Mouse (Mus musculus) neural tube, embryonic 13.5 days (tissue): ENCODE data around the gene Lcorl. TPM values are rescaled to one million over a fixed set of nuclear protein-coding genes. Genes with fewer than 3 reads are reported as not detected.

Experiments used
- ATAC-seq: fragments of 200-750 bp; cut with Nextera tagmentation; 2 replicates; pipeline ENCODE4 v1.8.0; 2017; ENCODE audit warnings: low read depth, mild to moderate bottlenecking, moderate TSS enrichment, moderate library complexity
- H3K27ac ChIP-seq: fragments of 300-500 bp; sonication (generic); replicated peaks from 2 replicates; pipeline ENCODE4 v1.5.1; 2015; ENCODE audit warnings: moderate library complexity, mild to moderate bottlenecking, inconsistent platforms
- H3K27me3 ChIP-seq: fragments of 300-500 bp; sonication (generic); 2 replicates; pipeline ENCODE4 v1.6.1; 2015; ENCODE audit warnings: mild to moderate bottlenecking, inconsistent platforms
- H3K36me3 ChIP-seq: fragments of 300-500 bp; sonication (generic); 2 replicates; pipeline ENCODE4 v1.6.1; 2015; ENCODE audit warnings: mild to moderate bottlenecking, inconsistent platforms
- H3K4me1 ChIP-seq: fragments of 300-500 bp; sonication (generic); replicated peaks from 2 replicates; pipeline ENCODE4 v1.6.1; 2015; ENCODE audit warnings: inconsistent platforms
- H3K4me2 ChIP-seq: fragments of 300-500 bp; sonication (generic); 2 replicates; pipeline ENCODE4 v1.6.1; 2015; ENCODE audit warnings: inconsistent platforms, mild to moderate bottlenecking, moderate library complexity
- H3K4me3 ChIP-seq: fragments of 300-500 bp; sonication (generic); 2 replicates; pipeline ENCODE4 v1.5.1; 2015; ENCODE audit warnings: mild to moderate bottlenecking, inconsistent platforms
- H3K9ac ChIP-seq: fragments of 300-500 bp; sonication (generic); 2 replicates; pipeline ENCODE4 v1.6.1; 2015; ENCODE audit warnings: moderate library complexity, mild to moderate bottlenecking, inconsistent platforms
- H3K9me3 ChIP-seq: fragments of 300-500 bp; sonication (generic); 2 replicates; pipeline ENCODE4 v1.6.1; 2016; ENCODE audit warnings: inconsistent platforms
- WGBS: fragments of 180-500 bp; shearing (Covaris S2); methylation state at CpG from one replicate; pipeline ENCODE4 v1.1.7; 2015; 5-methylcytosine and 5-hydroxymethylcytosine counted together
- polyA plus RNA-seq: library from polyadenylated mRNA; unstranded; fragments of >200 nt; fragmentation: Nextera tagmentation; extraction: Ambion mirVana; gene quantifications from 2 replicates; pipeline ENCODE4 v1.2.1, GENCODE M21; 2015

Lcorl gene
- polyA plus RNA-seq, 1 experiment from 2014 or later = 49.0 TPM

GRCm38 (mm10) chr5:45844723-45845122, 12.7 kb downstream of the Lcorl start:
- Histone ChIP-seq H3K4me1 (no peaks in the 10 kb centered on the region), H3K4me2 (no peak overlapping the region), H3K9ac (no peak overlapping the region), H3K27me3 (no peaks in the 10 kb centered on the region), H3K27ac (no peak overlapping the region), H3K4me3 (no peak overlapping the region), H3K36me3 (no peaks in the 10 kb centered on the region), H3K9me3 (no peaks in the 10 kb centered on the region)
- WGBS = 97% methylated on average over 6 of the region's 6 CpGs
- ATAC-seq = no peak

- Histone ChIP-seq H3K27me3 (no peaks in the 10 kb centered on the region), H3K4me3 (no peak overlapping the region), H3K4me1 (no peaks in the 10 kb centered on the region), H3K36me3 (0 out of 2 replicates have a peak, but pooled peaks cover 3% of the 10 kb centered on the region), H3K9me3 (no peaks in the 10 kb centered on the region), H3K4me2 (no peak overlapping the region), H3K27ac (no peak overlapping the region), H3K9ac (no peak overlapping the region)
- no peak for ATAC-seq
- WGBS = 98% methylated on average over 2 of the region's 2 CpGs
Measured at GRCm38 (mm10) chr5:45835131-45835530, 22.3 kb downstream of the Lcorl start.

GRCm38 (mm10) chr5:45811527-45811926, 45.9 kb downstream of the Lcorl start:
- H3K4me3 ChIP-seq = no peak overlapping the region
- no peak for ATAC-seq
- no peak overlapping the region for H3K4me2 ChIP-seq
- no peaks in the 10 kb centered on the region for H3K36me3 ChIP-seq
- H3K4me1 ChIP-seq = no peaks in the 10 kb centered on the region
- H3K27ac ChIP-seq = no peak overlapping the region
- peaks cover 27% of the 10 kb centered on the region for H3K9me3 ChIP-seq
- no peaks in the 10 kb centered on the region for H3K27me3 ChIP-seq
- 95% methylated on average over 4 of the region's 4 CpGs for WGBS
- H3K9ac ChIP-seq = no peak overlapping the region

- Histone ChIP-seq H3K9ac (no peak overlapping the region), H3K27ac (no peak overlapping the region), H3K36me3 (peaks cover 9% of the 10 kb centered on the region), H3K27me3 (no peaks in the 10 kb centered on the region), H3K4me2 (no peak overlapping the region), H3K4me3 (no peak overlapping the region), H3K9me3 (no peaks in the 10 kb centered on the region), H3K4me1 (no peaks in the 10 kb centered on the region)
- ATAC-seq = no peak
- WGBS = 89% methylated on average over 7 of the region's 7 CpGs
Measured at GRCm38 (mm10) chr5:45791864-45792263, 65.6 kb downstream of the Lcorl start.

- Histone ChIP-seq H3K9ac (no peak overlapping the region), H3K9me3 (no peaks in the 10 kb centered on the region), H3K27ac (no peak overlapping the region), H3K4me3 (no peak overlapping the region), H3K36me3 (peaks cover 9% of the 10 kb centered on the region), H3K27me3 (no peaks in the 10 kb centered on the region), H3K4me2 (no peak overlapping the region), H3K4me1 (no peaks in the 10 kb centered on the region)
- WGBS = 97% methylated on average over 4 of the region's 4 CpGs
- no peak for ATAC-seq
Measured at GRCm38 (mm10) chr5:45790221-45790620, 67.2 kb downstream of the Lcorl start.

- 89% methylated on average over 4 of the region's 4 CpGs for WGBS
- Histone ChIP-seq H3K9ac (no peak overlapping the region), H3K27ac (no peak overlapping the region), H3K9me3 (no peaks in the 10 kb centered on the region), H3K4me1 (no peaks in the 10 kb centered on the region), H3K27me3 (no peaks in the 10 kb centered on the region), H3K4me2 (no peak overlapping the region), H3K36me3 (no peaks in the 10 kb centered on the region), H3K4me3 (no peak overlapping the region)
- no peak for ATAC-seq
Measured at GRCm38 (mm10) chr5:45757502-45758121, 99.8 kb downstream of the Lcorl start.

- Histone ChIP-seq H3K4me1 (no peaks in the 10 kb centered on the region), H3K36me3 (peaks cover 18% of the 10 kb centered on the region; the same call in 1 of the 2 replicates), H3K4me3 (no peak overlapping the region), H3K9me3 (no peaks in the 10 kb centered on the region), H3K27me3 (no peaks in the 10 kb centered on the region), H3K4me2 (no peak overlapping the region), H3K9ac (no peak overlapping the region), H3K27ac (no peak overlapping the region)
- no peak for ATAC-seq
- 100% methylated on average over 1 of the region's 1 CpGs for WGBS
Measured at GRCm38 (mm10) chr5:45737911-45738310, 119.5 kb downstream of the Lcorl start.

GRCm38 (mm10) chr5:45733751-45734150, 123.7 kb downstream of the Lcorl start:
- no peak for ATAC-seq

GRCm38 (mm10) chr5:45718848-45719488, 138.4 kb downstream of the Lcorl start:
- Histone ChIP-seq H3K9me3 (no peaks in the 10 kb centered on the region), H3K4me2 (no peak overlapping the region), H3K9ac (no peak overlapping the region), H3K4me3 (no peak overlapping the region), H3K27ac (no peak overlapping the region), H3K27me3 (no peaks in the 10 kb centered on the region), H3K4me1 (no peaks in the 10 kb centered on the region), H3K36me3 (no peaks in the 10 kb centered on the region)
- no peak for ATAC-seq
- WGBS = 92% methylated on average over 6 of the region's 6 CpGs

More at GRCm38 (mm10) chr5:45733751-45734150, 123.7 kb downstream of the Lcorl start:
- Histone ChIP-seq H3K27me3 (no peaks in the 10 kb centered on the region), H3K27ac (no peak overlapping the region), H3K4me1 (no peaks in the 10 kb centered on the region), H3K9me3 (no peaks in the 10 kb centered on the region), H3K4me2 (no peak overlapping the region), H3K9ac (no peak overlapping the region), H3K36me3 (peaks cover 14% of the 10 kb centered on the region; the same call in 1 of the 2 replicates), H3K4me3 (no peak overlapping the region)
- WGBS = 93% methylated on average over 2 of the region's 2 CpGs

- H3K9me3 ChIP-seq = no peaks in the 10 kb centered on the region
- H3K4me2 ChIP-seq = no peak overlapping the region
- no peak overlapping the region for H3K9ac ChIP-seq
- no peaks in the 10 kb centered on the region for H3K27me3 ChIP-seq
- no peak overlapping the region for H3K27ac ChIP-seq
- 90% methylated on average over 2 of the region's 2 CpGs for WGBS
- H3K4me1 ChIP-seq = no peaks in the 10 kb centered on the region
- peaks cover 7% of the 10 kb centered on the region for H3K36me3 ChIP-seq
- H3K4me3 ChIP-seq = no peak overlapping the region
- ATAC-seq = no peak
Measured at GRCm38 (mm10) chr5:45709653-45710052, 147.8 kb downstream of the Lcorl start.

GRCm38 (mm10) chr5:45706811-45707210, 150.6 kb downstream of the Lcorl start:
- Histone ChIP-seq H3K4me1 (no peaks in the 10 kb centered on the region), H3K9me3 (no peaks in the 10 kb centered on the region), H3K27me3 (no peaks in the 10 kb centered on the region), H3K27ac (no peak overlapping the region), H3K4me2 (no peak overlapping the region), H3K4me3 (no peak overlapping the region), H3K9ac (no peak overlapping the region), H3K36me3 (peaks cover 7% of the 10 kb centered on the region)
- no peak for ATAC-seq
- WGBS = 97% methylated on average over 2 of the region's 2 CpGs

- H3K27ac ChIP-seq = no peak overlapping the region
- H3K27me3 ChIP-seq = no peaks in the 10 kb centered on the region
- H3K4me3 ChIP-seq = no peak overlapping the region
- no peak overlapping the region for H3K9ac ChIP-seq
- H3K4me1 ChIP-seq = no peaks in the 10 kb centered on the region
- no peaks in the 10 kb centered on the region for H3K9me3 ChIP-seq
- WGBS = 92% methylated on average over 6 of the region's 6 CpGs
- H3K36me3 ChIP-seq = no peaks in the 10 kb centered on the region
- ATAC-seq = no peak
- no peak overlapping the region for H3K4me2 ChIP-seq
Measured at GRCm38 (mm10) chr5:45691678-45692077, 165.7 kb downstream of the Lcorl start.

- H3K27me3 ChIP-seq = no peaks in the 10 kb centered on the region
- WGBS = 83% methylated on average over 2 of the region's 2 CpGs
Measured at GRCm38 (mm10) chr5:45690802-45691201, 166.6 kb downstream of the Lcorl start.

More at GRCm38 (mm10) chr5:45690802-45691201, 166.6 kb downstream of the Lcorl start:
- Histone ChIP-seq H3K27ac (no peak overlapping the region), H3K36me3 (no peaks in the 10 kb centered on the region), H3K4me1 (no peaks in the 10 kb centered on the region), H3K4me2 (no peak overlapping the region), H3K9me3 (no peaks in the 10 kb centered on the region), H3K9ac (no peak overlapping the region), H3K4me3 (no peak overlapping the region)
- no peak for ATAC-seq
